Mouse (Mus musculus) hindbrain, embryonic 15.5 days (tissue): Measurements from ENCODE around the gene Fgf11. TPM values are rescaled to one million over a fixed set of nuclear protein-coding genes. Genes with fewer than 3 reads are reported as not detected.

Source experiments
- ATAC-seq: fragments of 200-750 bp; cut with Nextera tagmentation; 2 replicates; pipeline ENCODE4 v1.8.0; 2017; ENCODE audit warnings: low read depth, moderate number of reproducible peaks, moderate TSS enrichment; ENCODE audit not compliant: low FRiP score
- H3K27ac ChIP-seq: fragments of 300-500 bp; sonication (generic); replicated peaks from 2 replicates; pipeline ENCODE4 v1.5.1; 2015; ENCODE audit warnings: mild to moderate bottlenecking, inconsistent platforms
- H3K27me3 ChIP-seq: fragments of 300-500 bp; sonication (generic); 2 replicates; pipeline ENCODE4 v1.6.1; 2015; ENCODE audit warnings: control low read depth, inconsistent platforms
- H3K36me3 ChIP-seq: fragments of 300-500 bp; sonication (generic); 2 replicates; pipeline ENCODE4 v1.6.1; 2015; ENCODE audit warnings: control low read depth, inconsistent platforms
- H3K4me1 ChIP-seq: fragments of 300-500 bp; sonication (generic); replicated peaks from 2 replicates; pipeline ENCODE4 v1.6.1; 2015; ENCODE audit warnings: control low read depth, inconsistent platforms
- H3K4me2 ChIP-seq: fragments of 300-500 bp; sonication (generic); 2 replicates; pipeline ENCODE4 v1.6.1; 2015; ENCODE audit warnings: moderate library complexity, mild to moderate bottlenecking, inconsistent platforms
- H3K4me3 ChIP-seq: fragments of 300-500 bp; sonication (generic); 2 replicates; pipeline ENCODE4 v1.5.1; 2015; ENCODE audit warnings: mild to moderate bottlenecking, inconsistent platforms
- H3K9ac ChIP-seq: fragments of 300-500 bp; sonication (generic); 2 replicates; pipeline ENCODE4 v1.6.1; 2015; ENCODE audit warnings: inconsistent platforms
- H3K9me3 ChIP-seq: fragments of 300-500 bp; sonication (generic); 2 replicates; pipeline ENCODE4 v1.6.1; 2016; ENCODE audit warnings: control low read depth, inconsistent platforms
- WGBS: fragments of 180-500 bp; shearing (Covaris S2); methylation state at CpG from one replicate; pipeline ENCODE4 v1.1.7; 2015; 5-methylcytosine and 5-hydroxymethylcytosine counted together
- polyA plus RNA-seq: library from polyadenylated mRNA; unstranded; fragments of >200 nt; fragmentation: Nextera tagmentation; extraction: Ambion mirVana; gene quantifications from 2 replicates; pipeline ENCODE4 v1.2.1, GENCODE M21; 2015

Fgf11 gene
- 5.7 and 7.1 TPM in 2 replicates for polyA plus RNA-seq

DNA sequence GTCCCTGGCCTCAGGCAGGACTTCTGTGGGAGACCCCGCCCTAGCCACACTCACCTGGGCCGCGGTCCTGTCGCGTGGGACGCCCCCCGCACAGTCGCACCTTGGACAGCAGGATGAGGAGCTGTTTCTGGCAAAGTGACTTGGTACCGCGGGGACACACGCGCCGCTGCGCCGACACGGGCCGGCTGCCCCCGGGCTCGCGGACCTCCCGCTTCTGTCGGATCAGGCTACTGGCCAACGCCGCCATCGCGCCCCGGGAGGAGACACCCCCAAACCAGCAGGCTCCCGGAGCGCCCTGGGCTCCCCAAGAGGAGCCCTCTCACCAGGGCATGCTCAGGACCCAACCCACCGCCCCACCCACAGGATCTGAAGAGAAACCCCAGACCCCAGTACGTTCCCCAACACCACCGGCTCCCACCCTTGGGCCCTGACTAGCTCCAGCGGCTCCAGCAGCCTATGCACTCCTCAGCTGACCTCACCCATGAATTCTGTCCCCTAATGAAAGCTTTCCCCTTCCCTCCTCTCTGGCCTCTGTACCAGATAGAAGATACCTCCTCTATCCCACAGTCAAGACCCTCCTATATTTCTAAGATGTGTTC, at the start of gene Fgf11:
Gene Fgf11, minus strand, starts transcription at position 479 of the 599 bp plus-strand sequence.
- peaks cover 23% of the 10 kb centered on the region for H3K27me3 ChIP-seq
- no peaks in the 10 kb centered on the region for H3K36me3 ChIP-seq
- peak within 1 kb of the TSS; percentile 94 for H3K4me2 ChIP-seq
- peaks cover 61% of the 10 kb centered on the region for H3K4me1 ChIP-seq
- under 1% methylated on average over 33 of the region's 33 CpGs for WGBS
- peak within 1 kb of the TSS; percentile 69 for H3K9ac ChIP-seq
- peak within 1 kb of the TSS; percentile 69 for H3K4me3 ChIP-seq
- peak within 1 kb of the TSS; percentile 96 for H3K27ac ChIP-seq
- H3K9me3 ChIP-seq: no peaks in the 10 kb centered on the region
- no peak for ATAC-seq

- Histone ChIP-seq H3K9me3 (no peaks in the 10 kb centered on the region), H3K27ac (no peak overlapping the region), H3K4me3 (no peak overlapping the region), H3K27me3 (no peaks in the 10 kb centered on the region), H3K9ac (no peak overlapping the region), H3K36me3 (peaks cover 20% of the 10 kb centered on the region; the same call in 1 of the 2 replicates), H3K4me1 (peaks cover 24% of the 10 kb centered on the region), H3K4me2 (no peak overlapping the region)
- no peak for ATAC-seq
- 70% methylated on average over 8 of the region's 8 CpGs for WGBS
These were observed 49.1 kb upstream of the Fgf11 start for GRCm38 (mm10) chr11:69850754-69851153.

DNA sequence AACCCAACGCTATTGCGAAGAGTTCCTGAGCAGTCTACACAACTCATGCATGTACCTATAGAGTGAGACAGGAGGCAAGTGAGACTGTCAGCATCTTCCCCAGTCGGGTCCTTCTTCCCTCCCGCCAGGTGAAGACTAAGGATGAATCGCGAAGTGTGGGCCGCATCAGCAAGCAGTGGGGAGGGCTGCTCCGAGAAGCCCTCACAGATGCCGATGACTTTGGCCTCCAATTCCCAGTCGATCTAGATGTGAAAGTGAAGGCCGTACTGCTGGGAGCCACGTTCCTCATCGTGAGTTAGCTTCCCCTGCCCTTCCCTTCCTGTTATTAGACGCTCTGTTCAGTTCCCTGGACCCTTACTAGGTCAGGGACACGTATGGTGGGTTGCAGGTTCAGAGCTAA, 48.2 kb upstream of the Fgf11 start:
- Histone ChIP-seq H3K9ac (no peak overlapping the region), H3K9me3 (no peaks in the 10 kb centered on the region), H3K27me3 (no peaks in the 10 kb centered on the region), H3K4me2 (no peak overlapping the region), H3K36me3 (peaks cover 20% of the 10 kb centered on the region; the same call in 1 of the 2 replicates), H3K4me3 (no peak overlapping the region), H3K4me1 (peaks cover 26% of the 10 kb centered on the region), H3K27ac (no peak overlapping the region)
- ATAC-seq: no peak
- 91% methylated on average over 15 of the region's 15 CpGs for WGBS

DNA sequence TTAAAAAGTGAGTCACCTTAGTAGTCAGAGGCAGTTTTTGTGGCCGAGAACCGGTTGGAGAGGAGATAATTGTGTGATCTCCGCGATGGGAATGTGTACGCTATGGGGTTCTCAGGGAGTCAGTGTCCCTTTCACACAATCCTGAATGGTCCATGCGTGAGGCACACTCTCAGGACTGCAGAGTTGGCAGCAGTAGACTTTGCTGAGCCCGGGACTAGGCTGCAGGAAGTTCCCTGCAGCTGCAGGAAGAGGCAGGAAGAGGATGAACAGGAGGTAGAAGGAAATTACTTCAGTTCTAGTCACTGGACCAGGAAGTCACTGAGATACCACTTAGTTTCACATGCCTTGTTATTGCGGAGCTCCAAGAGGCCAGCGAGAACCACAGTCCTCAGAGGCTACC, 47.5 kb upstream of the Fgf11 start:
- no peak for ATAC-seq
- 92% methylated on average over 9 of the region's 9 CpGs for WGBS
- no peak overlapping the region for H3K27ac ChIP-seq
- no peaks in the 10 kb centered on the region for H3K27me3 ChIP-seq
- H3K9me3 ChIP-seq: no peaks in the 10 kb centered on the region
- no peak overlapping the region for H3K9ac ChIP-seq
- H3K36me3 ChIP-seq: peaks cover 20% of the 10 kb centered on the region; the same call in 1 of the 2 replicates
- peaks cover 26% of the 10 kb centered on the region for H3K4me1 ChIP-seq
- no peak overlapping the region for H3K4me3 ChIP-seq
- no peak overlapping the region for H3K4me2 ChIP-seq

DNA sequence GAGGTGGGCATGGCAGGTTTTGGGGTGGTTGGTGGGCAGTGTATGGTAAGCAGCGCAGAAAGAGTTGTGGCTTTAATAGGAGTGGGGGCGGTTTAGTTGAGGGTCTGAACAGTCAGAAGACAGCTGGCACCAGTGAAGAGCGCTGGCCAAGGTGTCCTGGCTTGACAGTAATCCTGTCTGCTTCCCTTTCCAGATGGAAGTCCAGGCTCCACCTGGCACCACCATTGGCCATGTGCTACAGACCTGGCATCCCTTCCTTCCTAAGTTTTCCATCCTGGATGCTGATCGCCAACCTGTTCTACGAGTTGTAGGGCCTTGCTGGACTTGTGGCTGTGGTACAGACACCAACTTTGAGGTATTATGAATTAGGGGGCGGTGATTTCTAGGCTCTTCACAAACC, 46.4 kb upstream of the Fgf11 start:
- Histone ChIP-seq H3K4me1 (peaks cover 26% of the 10 kb centered on the region), H3K9ac (no peak overlapping the region), H3K4me3 (peak overlapping the region; percentile 69), H3K27me3 (no peaks in the 10 kb centered on the region), H3K9me3 (no peaks in the 10 kb centered on the region), H3K36me3 (peaks cover 20% of the 10 kb centered on the region; the same call in 1 of the 2 replicates), H3K27ac (no peak overlapping the region), H3K4me2 (peak overlapping the region; percentile 75)
- WGBS: 96% methylated on average over 6 of the region's 6 CpGs
- ATAC-seq: no peak

DNA sequence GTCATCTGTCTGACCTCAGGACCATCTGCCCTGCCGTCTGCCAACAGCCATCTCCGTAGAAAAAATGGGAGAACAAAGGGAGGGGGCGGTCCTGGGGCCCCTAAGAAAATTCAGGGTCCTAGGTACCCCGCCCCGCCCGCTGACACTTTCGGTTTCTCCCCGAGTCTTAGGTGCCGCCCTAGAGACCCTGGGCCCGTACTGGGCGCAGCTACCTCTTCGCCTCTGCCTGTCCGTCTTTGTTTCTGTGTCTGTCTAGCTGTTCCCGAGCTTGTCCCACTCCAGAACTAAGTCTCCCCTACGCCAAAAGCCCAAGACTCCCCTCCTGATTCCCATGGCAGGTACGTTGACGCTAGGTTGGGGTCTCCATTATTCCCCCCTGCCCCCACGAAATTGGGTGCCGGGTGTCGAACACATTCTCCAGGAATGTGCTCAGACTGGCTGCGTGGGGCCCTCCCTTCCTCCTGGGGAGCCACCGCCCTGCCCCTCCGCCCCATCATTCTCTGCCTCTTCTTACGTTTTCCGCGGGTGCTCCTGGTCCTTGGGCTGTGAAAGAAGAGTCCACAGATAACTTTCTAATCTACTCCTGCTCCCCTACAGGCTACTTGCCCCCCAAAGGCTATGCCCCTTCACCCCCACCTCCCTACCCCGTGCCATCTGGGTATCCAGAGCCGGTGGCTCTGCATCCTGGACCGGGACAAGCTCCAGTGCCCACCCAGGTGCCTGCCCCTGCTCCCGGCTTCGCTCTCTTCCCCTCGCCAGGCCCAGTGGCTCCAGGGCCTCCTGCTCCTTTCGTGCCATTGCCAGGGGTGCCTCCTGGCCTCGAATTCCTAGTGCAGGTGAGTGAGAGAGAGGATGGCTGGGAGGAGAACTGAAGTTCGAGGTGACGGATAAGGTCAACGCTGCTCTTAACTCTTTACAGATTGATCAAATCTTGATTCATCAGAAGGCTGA, 45.4 kb upstream of the Fgf11 start:
- peaks cover 26% of the 10 kb centered on the region for H3K4me1 ChIP-seq
- peaks cover 20% of the 10 kb centered on the region; the same call in 1 of the 2 replicates for H3K36me3 ChIP-seq
- peak overlapping the region; percentile 69 for H3K4me3 ChIP-seq
- H3K27me3 ChIP-seq: no peaks in the 10 kb centered on the region
- H3K4me2 ChIP-seq: peak overlapping the region; percentile 75
- no peaks in the 10 kb centered on the region for H3K9me3 ChIP-seq
- peak overlapping the region; percentile 81 for H3K9ac ChIP-seq
- WGBS: 10% methylated on average over 37 of the region's 37 CpGs
- H3K27ac ChIP-seq: peak overlapping the region; percentile 96
- peak; percentile 61 for ATAC-seq

GRCm38 (mm10) chr11:69846198-69846680, 44.6 kb upstream of the Fgf11 start, which contains the start of gene Plscr3:
Gene Plscr3 (plus strand): TSS chr11:69846376.
- Histone ChIP-seq H3K4me1 (peaks cover 26% of the 10 kb centered on the region), H3K9me3 (no peaks in the 10 kb centered on the region), H3K4me3 (peak within 1 kb of the TSS; percentile 69), H3K9ac (peak within 1 kb of the TSS; percentile 81), H3K4me2 (peak within 1 kb of the TSS; percentile 75), H3K27ac (peak within 1 kb of the TSS; percentile 96), H3K27me3 (no peaks in the 10 kb centered on the region), H3K36me3 (peaks cover 16% of the 10 kb centered on the region; the same call in 1 of the 2 replicates)
- ATAC-seq: peak; percentile 95
- under 1% methylated on average over 37 of the region's 38 CpGs for WGBS

- Histone ChIP-seq H3K27me3 (no peaks in the 10 kb centered on the region), H3K4me2 (peak overlapping the region; percentile 96), H3K27ac (peak overlapping the region; percentile 97), H3K4me3 (peak overlapping the region; percentile 91), H3K36me3 (no peaks in the 10 kb centered on the region), H3K4me1 (peaks cover 37% of the 10 kb centered on the region), H3K9me3 (no peaks in the 10 kb centered on the region), H3K9ac (peak overlapping the region; percentile 78)
- under 1% methylated on average over 7 of the region's 7 CpGs for WGBS
- 0 out of 2 replicates have a peak, but pooled peaks have one; percentile 1 for ATAC-seq
These were observed 37.1 kb upstream of the Fgf11 start for GRCm38 (mm10) chr11:69838714-69839104.

- H3K4me3 ChIP-seq: peak within 1 kb of the TSS; percentile 91
- H3K9ac ChIP-seq: peak within 1 kb of the TSS; percentile 97
- no peaks in the 10 kb centered on the region for H3K27me3 ChIP-seq
- H3K27ac ChIP-seq: peak within 1 kb of the TSS; percentile 97
- H3K4me1 ChIP-seq: peaks cover 41% of the 10 kb centered on the region
- H3K9me3 ChIP-seq: no peaks in the 10 kb centered on the region
- peak within 1 kb of the TSS; percentile 96 for H3K4me2 ChIP-seq
- under 1% methylated on average over 34 of the region's 34 CpGs for WGBS
- ATAC-seq: peak; percentile 92
- peaks cover 2% of the 10 kb centered on the region; the same call in 1 of the 2 replicates for H3K36me3 ChIP-seq
These were observed 36.5 kb upstream of the Fgf11 start, which contains the start of gene Tmem256 for GRCm38 (mm10) chr11:69837952-69838713. Gene Tmem256 (plus strand): TSS chr11:69838514.

DNA sequence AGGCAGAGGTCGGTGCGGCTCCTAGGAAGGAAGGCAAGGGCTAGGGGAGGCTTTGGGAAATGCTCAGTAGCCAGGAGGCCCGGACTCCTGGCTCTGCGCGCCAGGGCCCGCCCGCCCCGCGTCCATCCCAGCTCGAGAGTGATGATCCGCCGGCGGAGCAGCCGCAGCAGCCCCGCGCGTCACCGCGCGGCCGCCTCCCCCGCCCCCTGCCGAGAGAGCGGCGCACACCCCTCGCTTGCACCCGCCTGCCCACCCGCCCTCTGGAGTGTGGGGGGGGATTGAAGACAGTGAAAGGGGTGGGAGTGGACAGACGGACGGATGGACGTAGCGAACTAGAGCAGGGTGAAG, 35.9 kb upstream of the Fgf11 start, which contains the start of gene Nlgn2:
Gene Nlgn2, minus strand, starts transcription at position 181 of the 348 bp plus-strand sequence.
- Histone ChIP-seq H3K4me2 (peak within 1 kb of the TSS; percentile 96), H3K27ac (peak within 1 kb of the TSS; percentile 97), H3K36me3 (peaks cover 8% of the 10 kb centered on the region), H3K9ac (peak within 1 kb of the TSS; percentile 97), H3K9me3 (no peaks in the 10 kb centered on the region), H3K27me3 (no peaks in the 10 kb centered on the region), H3K4me1 (peaks cover 41% of the 10 kb centered on the region), H3K4me3 (peak within 1 kb of the TSS; percentile 91)
- under 1% methylated on average over 31 of the region's 32 CpGs for WGBS
- no peak; the same call in 1 of the 2 replicates for ATAC-seq
